Mouse (Mus musculus): Measurements from ENCODE around the gene Gm47289.

DNA sequence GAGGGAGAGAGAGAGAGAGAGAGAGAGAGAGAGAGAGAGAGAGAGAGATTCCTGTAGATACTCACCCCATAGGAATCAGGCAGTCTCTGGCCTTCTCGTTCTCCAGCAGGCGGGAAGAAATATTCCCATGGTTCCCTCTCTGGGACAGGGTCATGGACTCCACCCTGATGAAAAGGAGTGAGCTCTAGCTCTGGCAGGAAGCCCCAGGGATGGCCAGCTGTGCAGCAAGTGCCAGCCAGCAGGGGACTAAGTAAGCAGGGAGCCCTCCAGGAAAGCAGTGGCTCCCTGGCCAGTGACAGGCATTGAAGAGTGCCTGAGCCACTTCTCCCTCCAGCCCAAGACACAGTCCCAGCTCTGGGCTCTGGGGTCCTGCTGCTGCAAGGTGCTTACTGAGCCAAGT lies 7.2 kb upstream of the Gm47289 start:
- no peak for TF ChIP-seq POLR2A (IDR thresholded peaks at IDR 0.05; ENCODE audit: borderline replicate concordance, insufficient read depth, low read length)
- no peak for TF ChIP-seq CTCF (IDR thresholded peaks at IDR 0.05; ENCODE audit: borderline replicate concordance, insufficient read depth, low read depth, low read length)

Measured in cerebellum, adult 2 months (tissue).